Mouse (Mus musculus) embryonic facial prominence, embryonic 10.5 days (tissue): ENCODE measurements at regions not wholly inside any gene's neighbourhood (a gene's known extent, or its start where the extent isn't known, plus 50 kb on each side); places are given as distances from the start of the nearest gene placed in this dataset.
"Not testable (repeated sequence)": the region's sequence is repeated elsewhere in the genome, so short reads cannot be mapped to it uniquely, and the experiment has no call there.

Experiments used
- DNase-seq: peaks from one replicate; pipeline ENCODE4 v3.0.0-alpha.2; 2017; ENCODE audit warnings: low spot score
- H3K27ac ChIP-seq: fragments of 300-500 bp; sonication (generic); replicated peaks from 2 replicates; pipeline ENCODE4 v1.5.1; 2016; ENCODE audit warnings: mild to moderate bottlenecking
- H3K27me3 ChIP-seq: fragments of 300-500 bp; sonication (generic); replicated peaks from 2 replicates; pipeline ENCODE4 v1.6.1; 2016; ENCODE audit warnings: low read depth, mild to moderate bottlenecking; ENCODE audit not compliant: poor library complexity, severe bottlenecking
- H3K36me3 ChIP-seq: fragments of 300-500 bp; sonication (generic); replicated peaks from 2 replicates; pipeline ENCODE4 v1.6.1; 2016; ENCODE audit warnings: mild to moderate bottlenecking, moderate library complexity
- H3K4me1 ChIP-seq: fragments of 300-500 bp; sonication (generic); 2 replicates; pipeline ENCODE4 v1.6.1; 2016
- H3K4me3 ChIP-seq: fragments of 300-500 bp; sonication (generic); 2 replicates; pipeline ENCODE4 v1.5.1; 2016; ENCODE audit warnings: mild to moderate bottlenecking, moderate library complexity
- H3K9me3 ChIP-seq: fragments of 300-500 bp; sonication (generic); 2 replicates; pipeline ENCODE4 v1.6.1; 2016; ENCODE audit warnings: mild to moderate bottlenecking
- WGBS: fragments of 180-500 bp; shearing (Covaris S2); methylation state at CpG from one replicate; pipeline ENCODE4 v1.1.7; 2016; 5-methylcytosine and 5-hydroxymethylcytosine counted together

- not testable (repeated sequence) for H3K4me3 ChIP-seq, DNase-seq, H3K4me1 ChIP-seq, H3K27ac ChIP-seq, H3K36me3 ChIP-seq, H3K27me3 ChIP-seq
- peaks cover 50% of the 10 kb centered on the region for H3K9me3 ChIP-seq
- 83% methylated on average over 2 of the region's 2 CpGs for WGBS
These were observed 74.1 kb upstream of the Zfp988 start for GRCm38 (mm10) chr4:147231381-147231780.

GRCm38 (mm10) chr4:147231787-147232186, 73.7 kb upstream of the Zfp988 start:
- WGBS, result 90% methylated on average over 3 of the region's 3 CpGs
- H3K36me3 ChIP-seq, H3K27me3 ChIP-seq, DNase-seq, H3K27ac ChIP-seq, H3K4me3 ChIP-seq, H3K4me1 ChIP-seq: not testable (repeated sequence)
- H3K9me3 ChIP-seq, result peaks cover 51% of the 10 kb centered on the region

GRCm38 (mm10) chr4:147232279-147232678, 73.2 kb upstream of the Zfp988 start:
- H3K27ac ChIP-seq, H3K36me3 ChIP-seq, DNase-seq, H3K4me3 ChIP-seq, H3K4me1 ChIP-seq, H3K27me3 ChIP-seq: not testable (repeated sequence)
- 92% methylated on average over 1 of the region's 1 CpGs for WGBS
- H3K9me3 ChIP-seq, result peaks cover 55% of the 10 kb centered on the region

GRCm38 (mm10) chr4:147234227-147234626, 71.2 kb upstream of the Zfp988 start:
- 44% methylated on average over 2 of the region's 2 CpGs for WGBS
- DNase-seq, H3K4me1 ChIP-seq, H3K27me3 ChIP-seq, H3K27ac ChIP-seq, H3K4me3 ChIP-seq, H3K36me3 ChIP-seq: not testable (repeated sequence)
- peaks cover 67% of the 10 kb centered on the region for H3K9me3 ChIP-seq

- not testable (repeated sequence) for H3K36me3 ChIP-seq, H3K4me3 ChIP-seq, H3K27ac ChIP-seq, DNase-seq, H3K27me3 ChIP-seq, H3K4me1 ChIP-seq
- 63% methylated on average over 2 of the region's 2 CpGs for WGBS
- peaks cover 70% of the 10 kb centered on the region for H3K9me3 ChIP-seq
These were observed 70.0 kb upstream of the Zfp988 start for GRCm38 (mm10) chr4:147235441-147235840.

- H3K4me3 ChIP-seq, H3K36me3 ChIP-seq, H3K27me3 ChIP-seq, DNase-seq, H3K4me1 ChIP-seq, H3K27ac ChIP-seq: not testable (repeated sequence)
- WGBS, result 84% methylated on average over 4 of the region's 4 CpGs
- peaks cover 56% of the 10 kb centered on the region for H3K9me3 ChIP-seq
These were observed 63.9 kb upstream of the Zfp988 start for GRCm38 (mm10) chr4:147241315-147242182.

- H3K4me1 ChIP-seq, result no peaks in the 10 kb centered on the region
- WGBS, result 89% methylated on average over 2 of the region's 2 CpGs
- H3K36me3 ChIP-seq, result no peaks in the 10 kb centered on the region
- DNase-seq, result no peak
- H3K27me3 ChIP-seq, result no peaks in the 10 kb centered on the region
- H3K4me3 ChIP-seq, result no peak overlapping the region
- peaks cover 50% of the 10 kb centered on the region for H3K9me3 ChIP-seq
- no peak overlapping the region for H3K27ac ChIP-seq
These were observed 63.3 kb upstream of the Zfp988 start for GRCm38 (mm10) chr4:147242183-147242477.

- H3K4me3 ChIP-seq, DNase-seq, H3K27ac ChIP-seq: not testable (repeated sequence)
These were observed 56.9 kb upstream of the Zfp988 start for GRCm38 (mm10) chr4:147248541-147248940.

More at GRCm38 (mm10) chr4:147248541-147248940, 56.9 kb upstream of the Zfp988 start:
- H3K9me3 ChIP-seq, result peaks cover 40% of the 10 kb centered on the region
- H3K4me1 ChIP-seq, H3K36me3 ChIP-seq, H3K27me3 ChIP-seq: not testable (repeated sequence)
- WGBS, result 90% methylated on average over 1 of the region's 1 CpGs
